Mouse (Mus musculus) erythroblast, embryonic 14.5 days (primary cell): ENCODE measurements around the gene Rnf217.

Source experiments
- GATA1 ChIP-seq: IDR thresholded peaks from 2 replicates; pipeline ENCODE4 v1.6.1; 2012; ENCODE audit warnings: low read length, inconsistent platforms, mixed read lengths
- TAL1 ChIP-seq: IDR thresholded peaks from 3 replicates; pipeline ENCODE4 v1.6.1; 2012; ENCODE audit warnings: low read length, inconsistent platforms, mixed read lengths

GRCm38 (mm10) chr10:31463044-31463443, 145.9 kb downstream of the Rnf217 start:
- no peak for TF ChIP-seq GATA1
- no peak for TF ChIP-seq TAL1
